Mouse (Mus musculus): Measurements from ENCODE around the gene Zfp341. TPM values are rescaled to one million over a fixed set of nuclear protein-coding genes. Genes with fewer than 3 reads are reported as not detected.

Gene Zfp341
- polyA plus RNA-seq, 1 experiment from 2014 or later, result 1.8 TPM

DNA sequence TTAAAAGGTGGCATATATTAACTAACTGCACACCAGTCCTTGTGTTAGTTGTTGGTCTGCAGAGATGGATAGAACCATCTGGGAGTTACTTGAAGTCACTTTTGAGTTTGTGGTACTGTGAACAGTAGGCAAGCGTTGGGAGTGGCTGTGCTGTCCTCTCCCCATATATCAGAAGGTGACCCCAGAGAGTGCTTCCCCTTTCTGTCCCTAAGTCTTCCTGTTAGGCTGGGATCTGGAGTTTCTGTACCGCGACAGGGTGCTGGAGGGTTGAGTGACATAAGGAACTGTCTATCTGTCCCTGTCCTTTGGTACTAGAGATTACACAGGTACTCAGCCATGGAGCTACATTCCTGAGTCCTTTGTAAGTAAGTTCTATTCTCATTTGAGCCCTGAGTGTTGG is 73.7 kb downstream of the Zfp341 start:
- Histone ChIP-seq H3K27ac (peak overlapping the region; percentile 10), H3K79me2 (ENCODE audit: inconsistent target) (peaks cover 100% of the 10 kb centered on the region), H3K36me3 (ENCODE audit: inconsistent target) (peaks cover 39% of the 10 kb centered on the region), H3K4me3 (ENCODE audit: inconsistent target) (no peak overlapping the region)
- 0% methylated on average over 3 of the region's 3 CpGs for WGBS (ENCODE audit: missing documents)

DNA sequence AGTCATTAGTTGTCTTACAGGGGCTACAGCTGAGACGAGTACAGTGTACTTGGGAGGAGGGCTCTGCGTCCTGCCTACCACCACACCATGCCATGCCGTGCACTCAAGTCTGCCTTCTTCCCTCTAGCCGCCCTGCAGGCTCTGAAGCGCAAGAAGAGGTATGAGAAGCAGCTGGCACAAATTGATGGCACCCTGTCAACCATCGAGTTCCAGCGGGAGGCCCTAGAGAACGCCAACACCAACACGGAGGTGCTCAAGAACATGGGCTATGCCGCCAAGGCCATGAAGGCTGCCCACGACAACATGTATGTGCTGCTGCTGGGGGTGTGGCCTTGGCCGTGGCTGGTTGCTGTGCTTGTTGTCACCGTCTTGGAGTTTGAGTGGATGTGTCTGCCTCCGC is 76.3 kb downstream of the Zfp341 start:
- WGBS (ENCODE audit: missing documents), result 94% methylated on average over 13 of the region's 14 CpGs

DNA sequence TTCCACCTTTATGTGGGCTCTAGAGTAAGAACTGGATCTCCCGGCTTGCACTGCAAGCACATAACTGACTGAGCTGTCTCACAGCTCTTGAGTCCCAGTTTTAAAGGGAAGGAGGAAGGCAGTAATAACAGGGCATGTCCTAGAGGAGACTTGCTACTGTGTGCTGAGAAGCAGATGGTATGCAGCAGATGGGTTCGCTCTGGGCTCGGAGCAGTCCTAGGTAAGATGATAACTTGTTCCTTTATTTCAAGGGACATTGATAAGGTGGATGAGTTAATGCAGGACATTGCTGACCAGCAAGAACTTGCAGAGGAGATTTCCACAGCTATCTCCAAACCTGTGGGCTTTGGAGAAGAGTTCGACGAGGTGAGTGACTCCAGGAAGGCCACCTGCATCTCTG is 77.9 kb downstream of the Zfp341 start:
- Histone ChIP-seq H3K27ac (no peak overlapping the region), H3K36me3 (ENCODE audit: inconsistent target) (peaks cover 61% of the 10 kb centered on the region), H3K79me2 (ENCODE audit: inconsistent target) (peaks cover 69% of the 10 kb centered on the region), H3K4me3 (ENCODE audit: inconsistent target) (no peak overlapping the region)
- WGBS (ENCODE audit: missing documents), result 97% methylated on average over 3 of the region's 5 CpGs

More for the DNA sequence above, 76.3 kb downstream of the Zfp341 start:
- H3K36me3 ChIP-seq (ENCODE audit: inconsistent target), result peaks cover 55% of the 10 kb centered on the region
- H3K4me3 ChIP-seq (ENCODE audit: inconsistent target), result no peak overlapping the region
- peaks cover 84% of the 10 kb centered on the region for H3K79me2 ChIP-seq (ENCODE audit: inconsistent target)
- H3K27ac ChIP-seq, result no peak overlapping the region

DNA sequence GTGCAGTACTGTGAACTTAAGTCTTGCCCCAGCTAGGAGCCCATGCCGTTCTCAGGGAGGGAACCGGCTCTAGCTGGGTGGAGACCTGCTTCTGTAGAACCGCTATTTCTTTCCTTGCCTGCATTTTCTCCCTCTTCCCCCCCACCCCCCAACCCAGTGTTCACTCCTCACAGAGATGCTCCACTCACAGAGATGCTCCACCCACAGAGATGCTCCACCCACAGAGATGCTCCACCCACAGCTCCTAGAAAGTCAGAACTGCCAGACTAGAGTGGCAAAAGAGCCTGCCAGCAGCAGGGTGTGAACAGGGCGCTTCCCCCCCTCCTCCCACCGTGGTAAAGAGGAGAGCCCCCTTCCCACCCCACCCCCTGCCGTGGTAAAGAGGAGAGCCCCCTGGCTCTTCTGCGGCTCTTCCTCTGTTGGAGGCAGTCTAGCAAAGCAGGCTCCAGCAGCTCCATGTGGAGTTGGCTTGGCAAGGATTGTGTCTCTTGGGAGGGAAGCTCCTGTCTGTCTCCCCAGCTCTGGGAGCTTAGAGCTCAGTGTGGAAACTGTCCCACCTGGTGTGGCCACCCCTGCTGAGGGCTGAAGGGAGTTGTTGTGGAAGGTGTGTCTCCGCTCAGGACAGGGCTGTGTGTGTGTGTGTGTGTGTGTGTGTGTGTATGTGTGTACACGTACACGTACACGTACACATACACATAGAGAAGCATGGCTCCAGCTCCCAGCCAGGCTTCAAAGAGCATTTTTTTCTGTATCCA is 80.3 kb downstream of the Zfp341 start:
- no peak overlapping the region for H3K4me3 ChIP-seq (ENCODE audit: inconsistent target)
- 95% methylated on average over 10 of the region's 11 CpGs for whole genome bisulfite sequencing (ENCODE audit: missing documents)
- no peak overlapping the region for H3K27ac ChIP-seq
- peaks cover 61% of the 10 kb centered on the region for H3K36me3 ChIP-seq (ENCODE audit: inconsistent target)
- peaks cover 45% of the 10 kb centered on the region for H3K79me2 ChIP-seq (ENCODE audit: inconsistent target)

DNA sequence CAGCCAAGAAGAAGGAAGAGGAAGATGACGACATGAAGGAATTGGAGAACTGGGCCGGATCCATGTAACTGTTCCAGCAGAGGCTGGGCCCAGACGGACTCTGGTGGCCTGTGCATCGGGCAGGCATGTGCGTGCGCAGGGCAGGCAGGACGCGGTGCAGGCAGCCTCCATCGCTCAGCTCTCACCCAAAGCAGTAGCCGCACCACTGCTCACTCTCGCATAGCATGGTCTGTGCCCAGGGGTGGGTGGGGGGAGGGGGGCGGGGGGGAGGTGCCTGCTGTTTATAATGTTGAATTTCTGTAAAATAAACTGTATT is 80.8 kb downstream of the Zfp341 start:
- 89% methylated on average over 10 of the region's 12 CpGs for WGBS (ENCODE audit: missing documents)
- peaks cover 61% of the 10 kb centered on the region for H3K36me3 ChIP-seq (ENCODE audit: inconsistent target)
- no peak overlapping the region for H3K4me3 ChIP-seq (ENCODE audit: inconsistent target)
- peaks cover 39% of the 10 kb centered on the region for H3K79me2 ChIP-seq (ENCODE audit: inconsistent target)
- H3K27ac ChIP-seq, result no peak overlapping the region

DNA sequence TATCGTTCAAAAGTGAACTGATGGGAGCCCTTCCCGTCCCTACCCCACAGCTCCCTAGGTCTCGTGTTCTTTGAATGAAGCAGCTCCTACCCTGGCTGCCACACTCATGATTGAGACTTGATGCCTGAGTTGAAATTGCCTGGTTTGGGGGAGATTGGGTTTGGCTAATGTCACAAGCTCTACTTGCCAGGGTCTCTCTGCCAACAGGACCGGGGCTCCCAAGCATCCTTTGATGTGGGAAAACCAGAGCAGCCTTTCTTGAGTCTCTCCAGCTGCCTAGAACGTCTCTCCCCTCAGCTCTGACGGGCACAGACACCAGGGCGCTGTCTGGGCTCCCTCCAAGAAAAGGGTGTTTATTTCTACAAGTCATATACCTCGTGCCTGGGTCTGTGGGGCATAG is 82.6 kb downstream of the Zfp341 start:
- Histone ChIP-seq H3K27ac (no peak overlapping the region), H3K79me2 (ENCODE audit: inconsistent target) (peaks cover 21% of the 10 kb centered on the region; the same call in 1 of the 2 replicates), H3K4me3 (ENCODE audit: inconsistent target) (no peak overlapping the region), H3K36me3 (ENCODE audit: inconsistent target) (peaks cover 45% of the 10 kb centered on the region)
- 88% methylated on average over 7 of the region's 8 CpGs for WGBS (ENCODE audit: missing documents)

Other genes starting within 250 kb of the Zfp341 start
- 4.0 to 6.2 TPM (median 5.3 TPM) in 3 replicates for gene Cdk5rap1, start 240.3 kb upstream of the Zfp341 start, polyA plus RNA-seq (2018)
- gene Snta1, start 205.2 kb upstream of the Zfp341 start, polyA plus RNA-seq (2018), result 2.9 to 11.4 TPM (median 6.1 TPM) in 3 replicates
- gene Cbfa2t2, start 176.8 kb upstream of the Zfp341 start, polyA plus RNA-seq (2018), result 8.0 to 9.7 TPM (median 9.0 TPM) in 3 replicates
- gene 1700003F12Rik, start 66.2 kb upstream of the Zfp341 start, polyA plus RNA-seq (2018), result 1.3 to 7.5 TPM (median 3.9 TPM) in 3 replicates
- gene Actl10, start 61.5 kb upstream of the Zfp341 start, polyA plus RNA-seq (2018), result not detected in 3 replicates
- 0.10 to 0.91 TPM in 2 of 3 replicates, not detected in the other for gene Necab3, start 54.4 kb upstream of the Zfp341 start, polyA plus RNA-seq (2018)
- gene E2f1, start 43.4 kb upstream of the Zfp341 start, polyA plus RNA-seq (2018), result 14.1 to 33.2 TPM (median 21.6 TPM) in 3 replicates
- 9.5 to 12.3 TPM (median 11.9 TPM) in 3 replicates for gene Pxmp4, start 9.6 kb upstream of the Zfp341 start, polyA plus RNA-seq (2018)
- not detected in 3 replicates for gene 4930519P11Rik, start 140 bp downstream of the Zfp341 start, polyA plus RNA-seq (2018)
- gene Chmp4b, start 38.4 kb downstream of the Zfp341 start, polyA plus RNA-seq (2018), result 337 to 461 TPM (median 343 TPM) in 3 replicates
- gene Gm14214, start 156.7 kb downstream of the Zfp341 start, polyA plus RNA-seq (2018), result not detected in 3 replicates
- 115 to 167 TPM (median 115 TPM) in 3 replicates for gene Raly, start 177.8 kb downstream of the Zfp341 start, polyA plus RNA-seq (2018)
- gene a, start 178.1 kb downstream of the Zfp341 start, polyA plus RNA-seq (2018), result not detected in 3 replicates